Mouse (Mus musculus) spleen, adult 2 months (tissue): ENCODE results near the gene Got1.

Experiments used
- CTCF ChIP-seq: fragments of 200-500 bp; IDR thresholded peaks from 2 replicates; pipeline ENCODE4 v1.5.1; 2011; ENCODE audit warnings: mild to moderate bottlenecking, inconsistent platforms; ENCODE audit not compliant: insufficient read depth, insufficient read length, insufficient replicate concordance; ENCODE audit errors: extremely low read depth
- POLR2A ChIP-seq: fragments of 200-500 bp; IDR thresholded peaks from 2 replicates; pipeline ENCODE4 v1.6.1; 2011; ENCODE audit warnings: low read depth, low read length, inconsistent platforms

- no peak for TF ChIP-seq CTCF
- TF ChIP-seq POLR2A = no peak
Observed at GRCm38 (mm10) chr19:43451563-43451962, 72.8 kb downstream of the Got1 start.
